Mouse (Mus musculus): ENCODE measurements at regions not wholly inside any gene's neighbourhood (a gene's known extent, or its start where the extent isn't known, plus 50 kb on each side); places are given as distances from the start of the nearest gene placed in this dataset.
"Not testable (repeated sequence)": the region's sequence is repeated elsewhere in the genome, so short reads cannot be mapped to it uniquely, and the experiment has no call there.

GRCm38 (mm10) chr14:53301722-53302490 lies 806.4 kb upstream of the Olfr1507 start:
- not testable (repeated sequence) for TF ChIP-seq CHD1 (IDR thresholded peaks at IDR 0.05; ENCODE audit: low read depth, low read length); SIN3A (IDR thresholded peaks at IDR 0.05; ENCODE audit: low read length)
